Comparison of ENCODE assay signal across 8 mouse cellular contexts in genomic region chr17:24632167-24632812, GRCm38 (mm10). TPM values are rescaled to one million over a fixed set of nuclear protein-coding genes. Genes with fewer than 3 reads are reported as not detected.
A peak's percentile ranks its signal among the peaks of the same experiment; 100 is the strongest.
DNase-seq lines count a peak whose midpoint lies in the region; ATAC-seq lines count a peak whose summit lies in the region.

Gene Tsc2, minus strand, starts transcription at chr17:24632630.
Gene Nthl1, plus strand, starts transcription at chr17:24632680.

- H3K27ac ChIP-seq in hindbrain, embryonic 15.5 days (replicated peaks), result peak within 1 kb of the TSS; percentile 84

- H3K4me3 ChIP-seq in hindbrain, embryonic 15.5 days, result peak within 1 kb of the TSS; percentile 80

- peak within 1 kb of the TSS; percentile 61 for H3K9ac ChIP-seq in hindbrain, embryonic 15.5 days

- no peaks in the 10 kb centered on the region for H3K27me3 ChIP-seq in hindbrain, embryonic 15.5 days

- H3K9me3 ChIP-seq in hindbrain, embryonic 15.5 days, result no peaks in the 10 kb centered on the region

- ATAC-seq in hindbrain, embryonic 15.5 days (ENCODE audit: low FRiP score, low read depth), result peak; percentile 92

- 2% methylated on average over 51 of the region's 51 CpGs for WGBS in hindbrain, embryonic 15.5 days

- peak within 1 kb of the TSS; percentile 93 for H3K4me2 ChIP-seq in hindbrain, embryonic 15.5 days

- H3K36me3 ChIP-seq in hindbrain, embryonic 15.5 days, result peaks cover 31% of the 10 kb centered on the region

- DNase-seq in ZHBTc4 (ENCODE audit: low read depth, low spot score), result peak; percentile 96
- DNase-seq in cerebellum, postnatal 4 days (ENCODE audit: low spot score in 2 of 2), result peak; percentile 64 to 79
- peak; percentile 82 for DNase-seq in gastrocnemius, adult 18-20 months (ENCODE audit: low spot score)
- peak; percentile 84 to 85 for DNase-seq in layer of hippocampus, postnatal 36 days
- peak; percentile 93 for DNase-seq in lung, postnatal 36 days
- DNase-seq in retina, postnatal 1 day, result peak; percentile 95
- DNase-seq in thymus, postnatal 4 days, result peak; percentile 91

- H3K4me1 ChIP-seq in hindbrain, embryonic 15.5 days (replicated peaks), result peaks cover 18% of the 10 kb centered on the region

RNA-seq across cellular contexts. Expression of gene Tsc2, which starts in this region (rescaled TPM):
- total RNA-seq in gastrocnemius, adult 18-20 months (2021), result 100 to 1,000 TPM in 1 of 2 experiments, 10 to 100 TPM in 1; 83.2 to 105 TPM
- polyA plus RNA-seq in hindbrain, embryonic 15.5 days (2015; fragmentation: Nextera tagmentation; extraction: Ambion mirVana), result 71.7 and 81.0 TPM in 2 replicates
- 100 to 1,000 TPM; 181 to 184 TPM for total RNA-seq in layer of hippocampus, postnatal 36 days (2021)

RNA-seq across cellular contexts. Expression of gene Nthl1, which starts in this region (rescaled TPM):
- 1 to 10 TPM; 2.5 to 3.5 TPM for total RNA-seq in gastrocnemius, adult 18-20 months (2021)
- 11.4 and 11.6 TPM in 2 replicates for polyA plus RNA-seq in hindbrain, embryonic 15.5 days (2015; fragmentation: Nextera tagmentation; extraction: Ambion mirVana)
- 1 to 10 TPM; 3.9 to 6.9 TPM for total RNA-seq in layer of hippocampus, postnatal 36 days (2021)

Comparison
In these comparisons a context has a peak if more than half of its experiments do, and no peak if none do; other contexts are left out.
1. Peak in every context shown above with its lines: DNase-seq, ATAC-seq, H3K4me3 ChIP-seq and H3K27ac ChIP-seq.